Mouse (Mus musculus) kidney, embryonic 14.5 days (tissue): ENCODE measurements around the gene Ss18l1. TPM values are rescaled to one million over a fixed set of nuclear protein-coding genes. Genes with fewer than 3 reads are reported as not detected.

Experiments
- ATAC-seq: fragments of 200-750 bp; cut with Nextera tagmentation; 2 replicates; pipeline ENCODE4 v1.8.0; 2017; ENCODE audit warnings: moderate number of reproducible peaks, mild to moderate bottlenecking, moderate TSS enrichment, moderate library complexity; ENCODE audit not compliant: low FRiP score, low TSS enrichment
- H3K27ac ChIP-seq: fragments of 300-500 bp; sonication (generic); 2 replicates; pipeline ENCODE4 v1.5.1; 2014; ENCODE audit warnings: low read depth, mild to moderate bottlenecking, low read length, moderate library complexity, mixed read lengths
- H3K27me3 ChIP-seq: fragments of 300-500 bp; sonication (generic); 2 replicates; pipeline ENCODE4 v1.6.1; 2014; ENCODE audit warnings: mild to moderate bottlenecking, low read length; ENCODE audit not compliant: control insufficient read depth, insufficient read depth
- H3K36me3 ChIP-seq: fragments of 300-500 bp; sonication (generic); 2 replicates; pipeline ENCODE4 v1.6.1; 2014; ENCODE audit warnings: low read length, mixed read lengths; ENCODE audit not compliant: control insufficient read depth, insufficient read depth
- H3K4me1 ChIP-seq: fragments of 300-500 bp; sonication (generic); 2 replicates; pipeline ENCODE4 v1.6.1; 2014; ENCODE audit warnings: low read length, mixed read lengths; ENCODE audit not compliant: control insufficient read depth, insufficient read depth
- H3K4me2 ChIP-seq: fragments of 300-500 bp; sonication (generic); replicated peaks from 2 replicates; pipeline ENCODE4 v1.6.1; 2014; ENCODE audit warnings: low read depth, mild to moderate bottlenecking, low read length
- H3K4me3 ChIP-seq: fragments of 300-500 bp; sonication (generic); 2 replicates; pipeline ENCODE4 v1.5.1; 2014; ENCODE audit warnings: mild to moderate bottlenecking, low read length
- H3K9ac ChIP-seq: fragments of 300-500 bp; sonication (generic); 2 replicates; pipeline ENCODE4 v1.6.1; 2014; ENCODE audit warnings: low read depth, mild to moderate bottlenecking, low read length, moderate library complexity
- H3K9me3 ChIP-seq: fragments of 300-500 bp; sonication (generic); 2 replicates; pipeline ENCODE4 v1.6.1; 2016; ENCODE audit warnings: low read length; ENCODE audit not compliant: control insufficient read depth
- WGBS: fragments of 180-500 bp; shearing (Covaris S2); extraction: QIAGEN DNeasy Blood & Tissue Kit; methylation state at CpG from one replicate; pipeline ENCODE4 v1.1.7; 2014; 5-methylcytosine and 5-hydroxymethylcytosine counted together
- polyA plus RNA-seq: library from polyadenylated mRNA; unstranded; fragments of >200 nt; fragmentation: Nextera tagmentation; extraction: Ambion mirVana; gene quantifications from 2 replicates; pipeline ENCODE4 v1.2.1, GENCODE M21; 2014

Gene Ss18l1
- polyA plus RNA-seq, 1 experiment from 2014 or later: 6.9 TPM

DNA sequence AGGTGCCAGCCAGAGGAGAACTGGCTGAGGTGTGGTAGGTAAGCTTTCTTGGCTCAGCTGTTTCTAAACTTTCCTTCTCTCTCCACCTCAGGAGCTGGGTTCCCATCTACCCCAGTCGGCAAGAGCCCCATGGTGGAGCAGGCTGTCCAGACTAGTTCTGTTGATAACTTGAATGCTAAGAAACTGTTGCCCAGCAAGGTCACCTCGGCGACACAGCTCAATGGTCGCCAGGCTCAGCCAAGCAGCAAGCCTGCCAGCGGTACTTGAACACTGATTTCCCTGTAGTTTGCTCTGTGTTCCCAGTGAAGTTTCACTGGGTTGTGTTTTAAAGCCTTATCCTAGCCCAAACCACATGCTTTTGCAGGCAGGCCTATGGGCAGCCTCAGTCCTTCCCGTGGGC lies 11.0 kb upstream of the Ss18l1 start:
- no peak for ATAC-seq

GRCm38 (mm10) chr2:180032925-180033324 lies 9.4 kb upstream of the Ss18l1 start:
- ATAC-seq: no peak
- H3K4me2 ChIP-seq: no peak overlapping the region
- WGBS: 76% methylated on average over 3 of the region's 3 CpGs

More for the DNA sequence above, 11.0 kb upstream of the Ss18l1 start:
- WGBS: 77% methylated on average over 6 of the region's 6 CpGs
- H3K9me3 ChIP-seq: no peaks in the 10 kb centered on the region
- H3K4me2 ChIP-seq: no peak overlapping the region
- peaks cover 23% of the 10 kb centered on the region for H3K4me1 ChIP-seq
- H3K9ac ChIP-seq: no peak overlapping the region
- no peak overlapping the region for H3K27ac ChIP-seq
- H3K27me3 ChIP-seq: no peaks in the 10 kb centered on the region
- peaks cover 92% of the 10 kb centered on the region for H3K36me3 ChIP-seq
- no peak overlapping the region for H3K4me3 ChIP-seq

GRCm38 (mm10) chr2:180033956-180034355 lies 8.4 kb upstream of the Ss18l1 start:
- ATAC-seq: no peak
- Histone ChIP-seq H3K27ac (no peak overlapping the region), H3K4me1 (no peaks in the 10 kb centered on the region), H3K36me3 (peaks cover 98% of the 10 kb centered on the region), H3K4me2 (no peak overlapping the region), H3K27me3 (no peaks in the 10 kb centered on the region), H3K9ac (no peak overlapping the region), H3K9me3 (no peaks in the 10 kb centered on the region), H3K4me3 (no peak overlapping the region)
- WGBS: 58% methylated on average over 3 of the region's 3 CpGs

More at GRCm38 (mm10) chr2:180032925-180033324, 9.4 kb upstream of the Ss18l1 start:
- Histone ChIP-seq H3K27ac (no peak overlapping the region), H3K27me3 (no peaks in the 10 kb centered on the region), H3K9me3 (no peaks in the 10 kb centered on the region), H3K4me3 (no peak overlapping the region), H3K9ac (no peak overlapping the region), H3K36me3 (peaks cover 98% of the 10 kb centered on the region), H3K4me1 (peaks cover 6% of the 10 kb centered on the region; the same call in 1 of the 2 replicates)

GRCm38 (mm10) chr2:180034753-180035152 lies 7.6 kb upstream of the Ss18l1 start:
- Histone ChIP-seq H3K36me3 (peaks cover 95% of the 10 kb centered on the region), H3K9ac (no peak overlapping the region), H3K4me2 (no peak overlapping the region), H3K4me3 (no peak overlapping the region), H3K9me3 (no peaks in the 10 kb centered on the region), H3K27me3 (no peaks in the 10 kb centered on the region), H3K27ac (no peak overlapping the region), H3K4me1 (0 out of 2 replicates have a peak, but pooled peaks cover 2% of the 10 kb centered on the region)
- WGBS: 59% methylated on average over 5 of the region's 5 CpGs
- no peak for ATAC-seq

- 37% methylated on average over 6 of the region's 6 CpGs for WGBS
- Histone ChIP-seq H3K36me3 (peaks cover 39% of the 10 kb centered on the region), H3K4me3 (0 out of 2 replicates have a peak overlapping the region, but pooled peaks have one; percentile 99)
Observed at GRCm38 (mm10) chr2:180040406-180040805, 1.9 kb upstream of the Ss18l1 start.

DNA sequence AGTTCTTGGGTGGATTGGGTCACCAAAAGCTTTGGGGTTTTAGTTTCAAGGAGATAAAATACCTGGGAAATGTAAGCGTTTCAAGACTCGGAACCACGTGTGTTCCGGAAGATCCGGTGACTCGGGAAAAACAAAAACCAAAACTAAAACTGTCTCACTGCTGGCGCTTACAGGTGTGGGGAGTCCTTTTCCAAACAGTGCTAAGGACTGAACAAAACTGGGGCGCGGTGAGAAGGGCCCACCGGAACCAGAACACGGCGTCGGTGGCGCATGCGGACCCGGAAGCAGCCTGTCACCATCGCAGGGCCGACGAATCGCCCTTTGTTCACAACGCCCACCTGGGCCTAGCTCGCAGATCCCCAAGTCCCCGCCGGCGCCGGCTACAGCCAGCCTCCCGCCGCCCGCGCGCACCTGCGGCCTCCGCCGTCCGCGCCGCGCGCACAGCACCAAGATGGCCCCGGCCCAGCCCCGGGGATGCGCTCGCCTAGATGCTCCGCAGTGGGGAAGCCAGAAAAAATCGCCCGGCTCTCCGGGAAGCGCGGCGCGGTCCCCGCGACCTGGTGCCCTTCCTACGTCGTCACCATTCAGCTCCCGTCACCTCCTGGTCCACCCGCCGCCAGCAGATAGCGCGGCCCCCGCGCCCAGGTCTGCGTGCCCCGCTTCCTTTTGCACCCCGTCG lies 593 bp upstream of the Ss18l1 start:
- peak; percentile 37 for ATAC-seq
- peak overlapping the region; percentile 95 for H3K9ac ChIP-seq
- H3K4me1 ChIP-seq: peaks cover 23% of the 10 kb centered on the region
- under 1% methylated on average over 63 of the region's 66 CpGs for WGBS
- H3K27ac ChIP-seq: peak overlapping the region; percentile 85
- no peaks in the 10 kb centered on the region for H3K9me3 ChIP-seq
- H3K4me3 ChIP-seq: peak overlapping the region; percentile 99
- peaks cover 25% of the 10 kb centered on the region for H3K36me3 ChIP-seq
- no peaks in the 10 kb centered on the region for H3K27me3 ChIP-seq
- peak overlapping the region; percentile 74 for H3K4me2 ChIP-seq

More at GRCm38 (mm10) chr2:180040406-180040805, 1.9 kb upstream of the Ss18l1 start:
- H3K27ac ChIP-seq: peak overlapping the region; percentile 30; the same call in 1 of the 2 replicates
- peaks cover 23% of the 10 kb centered on the region for H3K4me1 ChIP-seq
- H3K9me3 ChIP-seq: no peaks in the 10 kb centered on the region
- H3K4me2 ChIP-seq: peak overlapping the region; percentile 74
- H3K9ac ChIP-seq: peak overlapping the region; percentile 95; the same call in 1 of the 2 replicates
- no peaks in the 10 kb centered on the region for H3K27me3 ChIP-seq
- no peak for ATAC-seq

GRCm38 (mm10) chr2:180042858-180043515 lies 678 bp downstream of the Ss18l1 start:
- peak overlapping the region; percentile 99 for H3K4me3 ChIP-seq
- peak overlapping the region; percentile 95 for H3K9ac ChIP-seq
- peak; percentile 75 for ATAC-seq
- H3K27ac ChIP-seq: peak overlapping the region; percentile 85
- no peaks in the 10 kb centered on the region for H3K27me3 ChIP-seq
- H3K9me3 ChIP-seq: no peaks in the 10 kb centered on the region
- WGBS: under 1% methylated on average over 65 of the region's 66 CpGs
- H3K4me2 ChIP-seq: peak overlapping the region; percentile 62
- H3K36me3 ChIP-seq: peaks cover 13% of the 10 kb centered on the region
- peaks cover 23% of the 10 kb centered on the region for H3K4me1 ChIP-seq

DNA sequence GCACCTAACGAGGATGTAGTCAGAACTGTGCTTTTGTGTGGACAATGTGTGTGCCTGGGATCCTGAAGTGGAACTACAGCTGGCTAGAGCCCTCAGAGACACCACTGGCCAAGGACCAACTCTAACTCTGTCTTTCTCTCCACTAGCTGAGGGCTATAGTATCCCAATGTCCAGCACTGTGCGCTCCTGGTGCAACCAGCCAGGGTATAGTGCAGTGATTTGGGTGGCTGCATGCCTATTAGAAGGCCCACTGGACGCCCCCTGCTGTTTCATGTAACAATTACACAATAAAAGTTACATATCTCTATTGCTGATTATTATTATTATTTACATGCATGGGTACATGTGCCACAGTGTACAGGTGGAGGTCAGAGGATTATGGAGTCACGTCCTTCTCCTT lies 3.0 kb downstream of the Ss18l1 start:
- Histone ChIP-seq H3K27ac (no peak overlapping the region), H3K9ac (no peak overlapping the region), H3K4me1 (peaks cover 19% of the 10 kb centered on the region), H3K4me3 (no peak overlapping the region), H3K4me2 (no peak overlapping the region), H3K9me3 (no peaks in the 10 kb centered on the region), H3K27me3 (no peaks in the 10 kb centered on the region), H3K36me3 (peaks cover 2% of the 10 kb centered on the region; the same call in 1 of the 2 replicates)
- WGBS: 36% methylated on average over 4 of the region's 4 CpGs
- no peak for ATAC-seq

GRCm38 (mm10) chr2:180047580-180047979 lies 5.3 kb downstream of the Ss18l1 start:
- Histone ChIP-seq H3K4me1 (peaks cover 8% of the 10 kb centered on the region; the same call in 1 of the 2 replicates), H3K4me3 (no peak overlapping the region), H3K4me2 (no peak overlapping the region), H3K27ac (no peak overlapping the region), H3K36me3 (peaks cover 2% of the 10 kb centered on the region; the same call in 1 of the 2 replicates), H3K27me3 (no peaks in the 10 kb centered on the region), H3K9me3 (no peaks in the 10 kb centered on the region), H3K9ac (no peak overlapping the region)
- WGBS: 88% methylated on average over 3 of the region's 3 CpGs
- ATAC-seq: no peak
